Mouse (Mus musculus) C2C12 (cell line): ENCODE results near the gene Gss.

ENCODE experiments used
- CEBPB ChIP-seq: IDR thresholded peaks from one replicate; pipeline ENCODE4 v1.6.1; 2011; ENCODE audit warnings: low read depth, mild to moderate bottlenecking, control low read depth, moderate library complexity
- CTCF ChIP-seq: IDR thresholded peaks from one replicate; pipeline ENCODE4 v1.5.1; 2011; ENCODE audit not compliant: control insufficient read depth, insufficient read depth, insufficient read length
- FOSL1 ChIP-seq: IDR thresholded peaks from one replicate; pipeline ENCODE4 v1.8.0; 2011; ENCODE audit warnings: mild to moderate bottlenecking, low read length; ENCODE audit not compliant: poor library complexity, insufficient read depth, severe bottlenecking
- MYOD1 ChIP-seq: IDR thresholded peaks from one replicate; pipeline ENCODE4 v1.6.1; 2011; ENCODE audit warnings: low read depth; ENCODE audit not compliant: control insufficient read depth, insufficient read length
- MYOG ChIP-seq: IDR thresholded peaks from one replicate; pipeline ENCODE4 v1.6.1; 2011; ENCODE audit not compliant: control insufficient read depth, insufficient read length; ENCODE audit errors: extremely low read depth

GRCm38 (mm10) chr2:155517455-155518423 is 74.9 kb downstream of the Gss start, which contains the start of the genes Acss2 and Ggt7:
- peak; percentile 83 for TF ChIP-seq CTCF
- TF ChIP-seq FOSL1: no peak
- TF ChIP-seq CEBPB: peak; percentile 63
- no peak for TF ChIP-seq MYOD1
- no peak for TF ChIP-seq MYOG
